Mouse (Mus musculus) bone marrow macrophage, adult 2 months (primary cell): ENCODE results near the gene Slco4a1.

Experiments used
- CTCF ChIP-seq: IDR thresholded peaks from 2 replicates; pipeline ENCODE4 v1.5.1; 2012; ENCODE audit warnings: low read depth, mild to moderate bottlenecking, low read length, moderate library complexity
- POLR2A ChIP-seq: IDR thresholded peaks from 2 replicates; pipeline ENCODE4 v1.6.1; 2012; ENCODE audit warnings: mild to moderate bottlenecking, low read depth, low read length, borderline replicate concordance

DNA sequence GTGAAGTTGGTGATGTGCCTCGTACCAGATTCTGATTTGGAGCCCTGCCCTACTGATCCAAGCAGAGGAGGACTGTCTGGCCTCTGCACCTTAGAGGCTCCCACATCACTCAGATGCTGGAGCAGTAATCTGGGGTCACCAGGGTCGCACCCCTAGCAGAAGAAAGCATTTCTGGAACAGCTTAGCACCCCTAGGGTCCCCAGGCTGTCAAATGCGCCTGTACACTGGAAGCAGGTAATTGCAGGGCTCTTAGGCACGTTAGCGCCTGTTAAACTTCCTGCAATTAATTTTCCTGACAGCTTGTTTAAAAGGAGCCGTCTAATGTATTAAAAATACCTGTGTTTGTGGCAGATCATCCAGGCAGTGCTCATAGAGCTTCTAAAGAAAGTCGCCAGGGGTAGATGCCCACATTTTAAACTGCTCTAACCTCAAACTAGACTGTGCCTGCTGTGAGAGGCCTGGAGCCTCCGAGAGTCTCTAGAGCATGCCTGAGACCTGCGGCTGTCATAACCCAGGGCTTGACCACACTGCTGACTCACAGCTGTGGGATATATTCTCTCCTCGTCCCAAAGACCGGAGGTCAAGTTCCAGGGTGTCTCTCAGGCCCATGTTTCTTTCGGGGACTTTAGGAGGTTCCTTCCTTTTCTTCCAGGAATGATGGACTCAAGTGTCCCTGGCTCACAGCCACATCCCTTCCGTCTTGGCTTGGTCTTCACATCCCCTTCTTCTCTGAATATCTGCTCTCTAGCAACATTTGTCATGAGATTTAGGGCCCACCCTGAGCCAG, 56.0 kb downstream of the Slco4a1 start:
- no peak for TF ChIP-seq CTCF
- no peak for TF ChIP-seq POLR2A
